Mouse (Mus musculus) myocyte (in vitro differentiated cells): ENCODE results near the gene Ugt2a3.

Source experiments
- E2F4 ChIP-seq: IDR thresholded peaks from one replicate; pipeline ENCODE4 v1.6.1; 2011; ENCODE audit warnings: mild to moderate bottlenecking, control low read depth, moderate library complexity; ENCODE audit not compliant: insufficient read depth
- POLR2A ChIP-seq: IDR thresholded peaks from one replicate; pipeline ENCODE4 v1.6.1; 2011; ENCODE audit warnings: low read depth, mild to moderate bottlenecking, control low read depth, moderate library complexity; ENCODE audit not compliant: insufficient read length
- REST ChIP-seq: IDR thresholded peaks from one replicate; pipeline ENCODE4 v1.6.1; 2011; ENCODE audit warnings: mild to moderate bottlenecking, control low read depth, moderate library complexity; ENCODE audit not compliant: insufficient read depth, insufficient read length
- SRF ChIP-seq: IDR thresholded peaks from one replicate; pipeline ENCODE4 v1.6.1; 2011; ENCODE audit warnings: low read depth; ENCODE audit not compliant: control insufficient read depth, insufficient read length
- USF1 ChIP-seq: IDR thresholded peaks from one replicate; pipeline ENCODE4 v1.6.1; 2011; ENCODE audit warnings: low read depth, mild to moderate bottlenecking, control low read depth, moderate library complexity

- TF ChIP-seq USF1, result no peak
- no peak for TF ChIP-seq POLR2A
- no peak for TF ChIP-seq E2F4
- no peak for TF ChIP-seq SRF
- no peak for TF ChIP-seq REST
Observed at GRCm38 (mm10) chr5:87379825-87380224, 42.8 kb upstream of the Ugt2a3 start.
